Mouse (Mus musculus): ENCODE measurements around the gene Rab11fip4. TPM values are rescaled to one million over a fixed set of nuclear protein-coding genes. Genes with fewer than 3 reads are reported as not detected.

Gene Rab11fip4
- polyA plus RNA-seq (2015; fragmentation: Nextera tagmentation; extraction: Ambion mirVana): 24.7 and 28.9 TPM in 2 replicates

GRCm38 (mm10) chr11:79590664-79591590, at the start of gene Rab11fip4:
Rab11fip4 (plus strand) TSS chr11:79591212.
- 1% methylated on average over 67 of the region's 98 CpGs for WGBS

GRCm38 (mm10) chr11:79552622-79553021, 38.4 kb upstream of the Rab11fip4 start:
- Histone ChIP-seq H3K36me3 (peaks cover 80% of the 10 kb centered on the region), H3K9me3 (no peaks in the 10 kb centered on the region), H3K9ac (no peak overlapping the region), H3K27me3 (no peaks in the 10 kb centered on the region), H3K4me2 (no peak overlapping the region), H3K4me3 (no peak overlapping the region), H3K4me1 (replicated peaks) (no peaks in the 10 kb centered on the region), H3K27ac (replicated peaks) (no peak overlapping the region)
- WGBS: 100% methylated on average over 1 of the region's 1 CpGs
- ATAC-seq (ENCODE audit: low FRiP score, low read depth): no peak

More at GRCm38 (mm10) chr11:79590664-79591590, at the start of gene Rab11fip4:
- ATAC-seq (ENCODE audit: low FRiP score, low read depth): peak; percentile 86
- Histone ChIP-seq H3K4me2 (peak within 1 kb of the TSS; percentile 78), H3K27ac (replicated peaks) (peak within 1 kb of the TSS; percentile 89), H3K36me3 (no peaks in the 10 kb centered on the region), H3K4me3 (peak within 1 kb of the TSS; percentile 76), H3K9me3 (no peaks in the 10 kb centered on the region), H3K27me3 (no peaks in the 10 kb centered on the region), H3K4me1 (replicated peaks) (peaks cover 35% of the 10 kb centered on the region), H3K9ac (peak within 1 kb of the TSS; percentile 93)

- ATAC-seq (ENCODE audit: low FRiP score, low read depth): no peak
- Histone ChIP-seq H3K27me3 (no peaks in the 10 kb centered on the region), H3K4me1 (replicated peaks) (no peaks in the 10 kb centered on the region), H3K9ac (no peak overlapping the region), H3K9me3 (no peaks in the 10 kb centered on the region), H3K27ac (replicated peaks) (no peak overlapping the region), H3K4me2 (no peak overlapping the region), H3K36me3 (peaks cover 58% of the 10 kb centered on the region), H3K4me3 (no peak overlapping the region)
- WGBS: 92% methylated on average over 4 of the region's 4 CpGs
These were observed 30.5 kb upstream of the Rab11fip4 start for GRCm38 (mm10) chr11:79560536-79560935.

GRCm38 (mm10) chr11:79563493-79563892, 27.5 kb upstream of the Rab11fip4 start:
- no peak for ATAC-seq (ENCODE audit: low FRiP score, low read depth)
- H3K9me3 ChIP-seq: no peaks in the 10 kb centered on the region
- no peak overlapping the region for H3K4me2 ChIP-seq
- H3K9ac ChIP-seq: no peak overlapping the region
- H3K4me3 ChIP-seq: no peak overlapping the region
- H3K27ac ChIP-seq (replicated peaks): no peak overlapping the region
- no peaks in the 10 kb centered on the region for H3K4me1 ChIP-seq (replicated peaks)
- no peaks in the 10 kb centered on the region for H3K27me3 ChIP-seq
- peaks cover 63% of the 10 kb centered on the region for H3K36me3 ChIP-seq
- WGBS: 93% methylated on average over 7 of the region's 7 CpGs

- WGBS: 65% methylated on average over 1 of the region's 1 CpGs
- Histone ChIP-seq H3K36me3 (peaks cover 69% of the 10 kb centered on the region), H3K4me3 (no peak overlapping the region)
These were observed 24.1 kb upstream of the Rab11fip4 start for GRCm38 (mm10) chr11:79566947-79567346.

GRCm38 (mm10) chr11:79568197-79568911, 22.7 kb upstream of the Rab11fip4 start:
- H3K36me3 ChIP-seq: peaks cover 69% of the 10 kb centered on the region
- WGBS: 92% methylated on average over 11 of the region's 11 CpGs

More at GRCm38 (mm10) chr11:79566947-79567346, 24.1 kb upstream of the Rab11fip4 start:
- H3K9ac ChIP-seq: no peak overlapping the region
- no peaks in the 10 kb centered on the region for H3K9me3 ChIP-seq
- no peak for ATAC-seq (ENCODE audit: low FRiP score, low read depth)
- H3K27me3 ChIP-seq: no peaks in the 10 kb centered on the region
- no peak overlapping the region for H3K27ac ChIP-seq (replicated peaks)
- H3K4me1 ChIP-seq (replicated peaks): no peaks in the 10 kb centered on the region
- no peak overlapping the region for H3K4me2 ChIP-seq

GRCm38 (mm10) chr11:79570319-79570718, 20.7 kb upstream of the Rab11fip4 start:
- no peak overlapping the region for H3K27ac ChIP-seq (replicated peaks)
- no peaks in the 10 kb centered on the region for H3K4me1 ChIP-seq (replicated peaks)
- no peaks in the 10 kb centered on the region for H3K9me3 ChIP-seq
- H3K27me3 ChIP-seq: no peaks in the 10 kb centered on the region
- no peak overlapping the region for H3K4me3 ChIP-seq
- 93% methylated on average over 2 of the region's 2 CpGs for WGBS
- ATAC-seq (ENCODE audit: low FRiP score, low read depth): no peak
- H3K9ac ChIP-seq: no peak overlapping the region
- H3K36me3 ChIP-seq: peaks cover 68% of the 10 kb centered on the region
- H3K4me2 ChIP-seq: no peak overlapping the region

More at GRCm38 (mm10) chr11:79568197-79568911, 22.7 kb upstream of the Rab11fip4 start:
- H3K27me3 ChIP-seq: no peaks in the 10 kb centered on the region
- ATAC-seq (ENCODE audit: low FRiP score, low read depth): no peak
- no peaks in the 10 kb centered on the region for H3K9me3 ChIP-seq
- no peaks in the 10 kb centered on the region for H3K4me1 ChIP-seq (replicated peaks)
- no peak overlapping the region for H3K9ac ChIP-seq
- H3K27ac ChIP-seq (replicated peaks): no peak overlapping the region
- no peak overlapping the region for H3K4me2 ChIP-seq
- H3K4me3 ChIP-seq: no peak overlapping the region

- Histone ChIP-seq H3K9me3 (no peaks in the 10 kb centered on the region), H3K4me3 (no peak overlapping the region), H3K27me3 (no peaks in the 10 kb centered on the region), H3K36me3 (peaks cover 54% of the 10 kb centered on the region), H3K27ac (replicated peaks) (no peak overlapping the region), H3K4me2 (no peak overlapping the region), H3K4me1 (replicated peaks) (no peaks in the 10 kb centered on the region), H3K9ac (no peak overlapping the region)
- 81% methylated on average over 3 of the region's 3 CpGs for WGBS
- no peak for ATAC-seq (ENCODE audit: low FRiP score, low read depth)
These were observed 17.2 kb upstream of the Rab11fip4 start for GRCm38 (mm10) chr11:79573836-79574235.

- H3K4me2 ChIP-seq: no peak overlapping the region
- no peak overlapping the region for H3K4me3 ChIP-seq
- H3K9ac ChIP-seq: no peak overlapping the region
- H3K27ac ChIP-seq (replicated peaks): no peak overlapping the region
- peaks cover 40% of the 10 kb centered on the region for H3K36me3 ChIP-seq
- no peaks in the 10 kb centered on the region for H3K4me1 ChIP-seq (replicated peaks)
- WGBS: 86% methylated on average over 14 of the region's 14 CpGs
- H3K9me3 ChIP-seq: no peaks in the 10 kb centered on the region
- no peak for ATAC-seq (ENCODE audit: low FRiP score, low read depth)
- no peaks in the 10 kb centered on the region for H3K27me3 ChIP-seq
These were observed 15.5 kb upstream of the Rab11fip4 start for GRCm38 (mm10) chr11:79575383-79576073.

- no peaks in the 10 kb centered on the region for H3K27me3 ChIP-seq
- no peaks in the 10 kb centered on the region for H3K9me3 ChIP-seq
- no peaks in the 10 kb centered on the region for H3K4me1 ChIP-seq (replicated peaks)
- no peak overlapping the region for H3K9ac ChIP-seq
- H3K36me3 ChIP-seq: peaks cover 26% of the 10 kb centered on the region
- H3K4me3 ChIP-seq: no peak overlapping the region
- H3K4me2 ChIP-seq: no peak overlapping the region
- no peak overlapping the region for H3K27ac ChIP-seq (replicated peaks)
- no peak; the same call in 1 of the 2 replicates for ATAC-seq (ENCODE audit: low FRiP score, low read depth)
- WGBS: 58% methylated on average over 5 of the region's 5 CpGs
These were observed 13.3 kb upstream of the Rab11fip4 start for GRCm38 (mm10) chr11:79577741-79578140.

GRCm38 (mm10) chr11:79580660-79581059, 10.4 kb upstream of the Rab11fip4 start:
- H3K27me3 ChIP-seq: no peaks in the 10 kb centered on the region
- peaks cover 16% of the 10 kb centered on the region for H3K36me3 ChIP-seq
- no peaks in the 10 kb centered on the region for H3K9me3 ChIP-seq
- no peak overlapping the region for H3K9ac ChIP-seq
- H3K4me2 ChIP-seq: no peak overlapping the region
- no peak overlapping the region for H3K27ac ChIP-seq (replicated peaks)
- no peak overlapping the region for H3K4me3 ChIP-seq
- ATAC-seq (ENCODE audit: low FRiP score, low read depth): no peak
- H3K4me1 ChIP-seq (replicated peaks): no peaks in the 10 kb centered on the region
- 50% methylated on average over 4 of the region's 4 CpGs for WGBS
